In genomic region chr12:85366271-85366670, GRCm38 (mm10) we compare ENCODE assay signal across 8 mouse cellular contexts. TPM values are rescaled to one million over a fixed set of nuclear protein-coding genes. Genes with fewer than 3 reads are reported as not detected.
DNase-seq lines count a peak whose midpoint lies in the region; ATAC-seq and TF ChIP-seq lines count a peak whose summit lies in the region.

No protein-coding gene starts in this region.

- no peak overlapping the region for H3K9ac ChIP-seq in kidney, embryonic 14.5 days (ENCODE audit: low read depth, low read length)

- intact Hi-C loops in left cerebral cortex, adult 2 months (cut with DNase I), result no loop called here

- ATAC-seq in kidney, embryonic 14.5 days (ENCODE audit: low FRiP score, low TSS enrichment), result no peak
- no peak for ATAC-seq in megakaryocyte-erythroid progenitor cell, adult 5-6 weeks (replicated peaks; ENCODE audit: low FRiP score, low TSS enrichment, poor library complexity, severe bottlenecking)
- no peak for ATAC-seq in CD4-positive, CD25-positive, alpha-beta regulatory T cell, adult 4 months

- no peak overlapping the region for H3K4me3 ChIP-seq in kidney, embryonic 14.5 days (ENCODE audit: low read length)
- no peak overlapping the region for H3K4me3 ChIP-seq in left cerebral cortex, adult 2 months

- 56% methylated on average over 3 of the region's 3 CpGs for WGBS in kidney, embryonic 14.5 days

- TF ChIP-seq POLR2A in brain, embryonic 14.5 days (IDR thresholded peaks at IDR 0.05; ENCODE audit: borderline replicate concordance, extremely low read depth, insufficient read depth, insufficient read length, poor library complexity, severe bottlenecking), result no peak

- H3K27ac ChIP-seq in kidney, embryonic 14.5 days (ENCODE audit: low read depth, low read length), result peak overlapping the region; percentile 19; the same call in 1 of the 2 replicates
- H3K27ac ChIP-seq in left cerebral cortex, adult 2 months, result peak overlapping the region; percentile 48; the same call in 1 of the 2 replicates

- H3K36me3 ChIP-seq in kidney, embryonic 14.5 days (ENCODE audit: control insufficient read depth, insufficient read depth, low read length), result peaks cover 3% of the 10 kb centered on the region; the same call in 1 of the 2 replicates

- peaks cover 13% of the 10 kb centered on the region for H3K4me1 ChIP-seq in kidney, embryonic 14.5 days (ENCODE audit: control insufficient read depth, insufficient read depth, low read length)

- H3K9me3 ChIP-seq in kidney, embryonic 14.5 days (ENCODE audit: control insufficient read depth, low read length), result no peaks in the 10 kb centered on the region

- TF ChIP-seq CTCF in brain, embryonic 14.5 days (IDR thresholded peaks at IDR 0.05; ENCODE audit: borderline replicate concordance, extremely low read depth, insufficient read depth, insufficient read length), result no peak
- no peak; the same call in none of the 2 replicates for TF ChIP-seq CTCF in left cerebral cortex, adult 2 months (IDR thresholded peaks at IDR 0.05)

- no peaks in the 10 kb centered on the region for H3K27me3 ChIP-seq in kidney, embryonic 14.5 days (ENCODE audit: control insufficient read depth, insufficient read depth, low read length)

- no peak for DNase-seq in kidney, postnatal 14 days
- peak; percentile 57 for DNase-seq in brain, embryonic 14.5 days (ENCODE audit: low read depth)
- peak; percentile 36 for DNase-seq in fibroblast of lung, adult 2 months (ENCODE audit: low read depth)
- DNase-seq in left cerebral cortex, adult 2 months (ENCODE audit: extremely low spot score in 1 of 2, low spot score in 2 of 2), result peak in 1 of 2 experiments; percentile 21
- no peak for DNase-seq in ovary, postnatal 14 days (ENCODE audit: low spot score)

- no peak overlapping the region for H3K4me2 ChIP-seq in kidney, embryonic 14.5 days (replicated peaks; ENCODE audit: low read depth, low read length)

RNA-seq across cellular contexts. Expression of gene Tmed10, which starts 8.4 kb away (rescaled TPM):
- polyA plus RNA-seq in kidney, embryonic 14.5 days (2014; fragmentation: Nextera tagmentation; extraction: Ambion mirVana), result 314 and 356 TPM in 2 replicates
- polyA plus RNA-seq in brain, embryonic 14.5 days (2012; rRNA removed), result 130 and 162 TPM in 2 replicates
- 100 to 1,000 TPM; 164 to 165 TPM for total RNA-seq in left cerebral cortex, adult 2 months (2021)
- 129 and 143 TPM in 2 replicates for total RNA-seq in megakaryocyte-erythroid progenitor cell, adult 5-6 weeks (2014; fragmentation: Nextera tagmentation)
- 64.2 and 68.4 TPM in 2 replicates for total RNA-seq in megakaryocyte-erythroid progenitor cell, adult 5-6 weeks (2017)
- 100 to 1,000 TPM; 211 to 243 TPM for polyA plus RNA-seq in CD4-positive, CD25-positive, alpha-beta regulatory T cell, adult 4 months (2017; shearing (Covaris generic))

RNA-seq across cellular contexts. Expression of gene Nek9, which starts 27.1 kb away (rescaled TPM):
- 13.1 and 19.1 TPM in 2 replicates for polyA plus RNA-seq in kidney, embryonic 14.5 days (2014; fragmentation: Nextera tagmentation; extraction: Ambion mirVana)
- 31.6 and 33.8 TPM in 2 replicates for polyA plus RNA-seq in brain, embryonic 14.5 days (2012; rRNA removed)
- total RNA-seq in left cerebral cortex, adult 2 months (2021), result 10 to 100 TPM; 32.9 to 34.8 TPM
- 23.8 and 29.5 TPM in 2 replicates for total RNA-seq in megakaryocyte-erythroid progenitor cell, adult 5-6 weeks (2014; fragmentation: Nextera tagmentation)
- total RNA-seq in megakaryocyte-erythroid progenitor cell, adult 5-6 weeks (2017), result 21.9 and 23.5 TPM in 2 replicates
- polyA plus RNA-seq in CD4-positive, CD25-positive, alpha-beta regulatory T cell, adult 4 months (2017; shearing (Covaris generic)), result 10 to 100 TPM; 11.2 to 13.9 TPM

Comparison
In these comparisons a context has a peak if more than half of its experiments do, and no peak if none do; other contexts are left out.
1. DNase-seq: peak in brain, embryonic 14.5 days (single experiment) and fibroblast of lung, adult 2 months (single experiment); none in kidney, postnatal 14 days (single experiment) and ovary, postnatal 14 days (single experiment).